Mouse (Mus musculus): ENCODE results near the gene Rnase9. TPM values are rescaled to one million over a fixed set of nuclear protein-coding genes. Genes with fewer than 3 reads are reported as not detected.
"Not testable (repeated sequence)": the region's sequence is repeated elsewhere in the genome, so short reads cannot be mapped to it uniquely, and the experiment has no call there.

Rnase9 gene
- polyA plus RNA-seq, 1 experiment from 2014 or later = not detected

- Histone ChIP-seq H3K27me3 (no peaks in the 10 kb centered on the region), H3K36me3 (no peaks in the 10 kb centered on the region), H3K4me3 (no peak overlapping the region), H3K9me3 (replicated peaks) (no peaks in the 10 kb centered on the region), H3K9ac (no peak overlapping the region), H3K27ac (no peak overlapping the region), H3K4me1 (replicated peaks) (peaks cover 3% of the 10 kb centered on the region), H3K4me2 (no peak overlapping the region)
- 28% methylated on average over 5 of the region's 5 CpGs for WGBS
- no peak for ATAC-seq (replicated peaks; ENCODE audit: insufficient number of reproducible peaks, insufficient read depth, low FRiP score, low read depth)
Observed at GRCm38 (mm10) chr14:51047846-51048245, 6.2 kb upstream of the Rnase9 start.

DNA sequence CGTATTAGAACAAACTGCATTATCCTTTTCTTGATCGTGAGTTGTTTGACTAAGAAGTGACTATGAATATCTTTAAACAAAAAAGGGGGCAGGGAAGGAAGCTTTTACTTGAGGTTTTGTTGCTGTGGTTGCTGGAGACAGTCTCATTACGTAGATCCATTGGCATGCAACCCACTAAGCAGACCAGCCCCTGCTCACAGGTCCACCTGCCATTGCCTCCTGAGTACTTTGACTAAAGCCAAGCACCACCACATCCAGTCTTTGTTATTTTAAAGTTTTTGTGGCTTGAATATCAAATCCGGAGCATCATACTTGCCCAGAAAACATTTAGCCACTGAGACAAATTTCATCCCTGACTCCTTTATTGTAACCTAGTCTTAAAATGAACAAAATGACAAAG, 5.5 kb downstream of the Rnase9 start:
- Histone ChIP-seq H3K4me2 (no peak overlapping the region), H3K9me3 (replicated peaks) (no peaks in the 10 kb centered on the region), H3K36me3 (no peaks in the 10 kb centered on the region), H3K9ac (no peak overlapping the region), H3K27ac (no peak overlapping the region), H3K27me3 (no peaks in the 10 kb centered on the region), H3K4me1 (replicated peaks) (0 out of 2 replicates have a peak, but pooled peaks cover 6% of the 10 kb centered on the region), H3K4me3 (no peak overlapping the region)
- WGBS = 72% methylated on average over 4 of the region's 4 CpGs
- ATAC-seq (replicated peaks; ENCODE audit: insufficient number of reproducible peaks, insufficient read depth, low FRiP score, low read depth) = no peak

GRCm38 (mm10) chr14:51035206-51035605, 6.5 kb downstream of the Rnase9 start:
- WGBS = 58% methylated on average over 1 of the region's 1 CpGs
- Histone ChIP-seq H3K27ac (no peak overlapping the region), H3K4me1 (replicated peaks) (0 out of 2 replicates have a peak, but pooled peaks cover 3% of the 10 kb centered on the region), H3K4me3 (no peak overlapping the region), H3K4me2 (no peak overlapping the region), H3K36me3 (no peaks in the 10 kb centered on the region), H3K27me3 (no peaks in the 10 kb centered on the region), H3K9ac (no peak overlapping the region), H3K9me3 (replicated peaks) (no peaks in the 10 kb centered on the region)
- no peak for ATAC-seq (replicated peaks; ENCODE audit: insufficient number of reproducible peaks, insufficient read depth, low FRiP score, low read depth)

- Histone ChIP-seq H3K4me3 (no peak overlapping the region), H3K9ac (no peak overlapping the region), H3K9me3 (replicated peaks) (no peaks in the 10 kb centered on the region), H3K4me2 (no peak overlapping the region), H3K27ac (no peak overlapping the region), H3K4me1 (replicated peaks) (no peaks in the 10 kb centered on the region), H3K27me3 (no peaks in the 10 kb centered on the region), H3K36me3 (no peaks in the 10 kb centered on the region)
- 56% methylated on average over 3 of the region's 3 CpGs for WGBS
- no peak for ATAC-seq (replicated peaks; ENCODE audit: insufficient number of reproducible peaks, insufficient read depth, low FRiP score, low read depth)
Observed at GRCm38 (mm10) chr14:51027387-51028155, 14.1 kb downstream of the Rnase9 start.

GRCm38 (mm10) chr14:51026391-51027133, 15.1 kb downstream of the Rnase9 start:
- ATAC-seq (replicated peaks; ENCODE audit: insufficient number of reproducible peaks, insufficient read depth, low FRiP score, low read depth) = 0 out of 2 replicates have a peak, but pooled peaks have one; percentile 27
- 37% methylated on average over 5 of the region's 5 CpGs for WGBS

GRCm38 (mm10) chr14:51024820-51025219, 16.8 kb downstream of the Rnase9 start:
- no peak for ATAC-seq (replicated peaks; ENCODE audit: insufficient number of reproducible peaks, insufficient read depth, low FRiP score, low read depth)
- 70% methylated on average over 1 of the region's 1 CpGs for WGBS
- H3K4me3 ChIP-seq = no peak overlapping the region

More at GRCm38 (mm10) chr14:51026391-51027133, 15.1 kb downstream of the Rnase9 start:
- no peaks in the 10 kb centered on the region for H3K27me3 ChIP-seq
- no peaks in the 10 kb centered on the region for H3K9me3 ChIP-seq (replicated peaks)
- no peaks in the 10 kb centered on the region for H3K36me3 ChIP-seq
- H3K4me1 ChIP-seq (replicated peaks) = no peaks in the 10 kb centered on the region
- H3K9ac ChIP-seq = no peak overlapping the region
- H3K4me3 ChIP-seq = no peak overlapping the region
- H3K4me2 ChIP-seq = no peak overlapping the region
- H3K27ac ChIP-seq = no peak overlapping the region

DNA sequence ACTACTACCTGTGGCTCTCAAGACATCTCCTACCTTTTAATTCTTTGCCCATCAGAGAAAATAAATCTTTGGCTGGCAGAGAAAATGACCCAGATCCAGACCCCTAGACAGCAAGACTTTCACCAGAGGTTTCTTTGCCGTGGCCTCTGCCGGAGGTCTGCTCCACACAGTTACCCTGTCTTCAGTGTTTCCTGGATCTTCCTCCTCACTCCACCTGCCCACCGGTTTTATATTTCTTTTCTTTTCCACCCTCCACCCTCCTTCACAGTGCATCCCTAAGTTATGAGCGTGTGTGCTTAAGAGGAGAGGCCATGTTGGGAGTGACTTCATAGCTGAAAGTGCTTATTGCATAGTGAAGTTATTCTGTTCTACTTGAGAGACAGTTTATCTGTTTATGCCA, 18.2 kb downstream of the Rnase9 start:
- ATAC-seq (replicated peaks; ENCODE audit: insufficient number of reproducible peaks, insufficient read depth, low FRiP score, low read depth) = no peak
- H3K9me3 ChIP-seq (replicated peaks) = no peaks in the 10 kb centered on the region
- WGBS = 79% methylated on average over 4 of the region's 4 CpGs
- no peaks in the 10 kb centered on the region for H3K27me3 ChIP-seq
- no peaks in the 10 kb centered on the region for H3K4me1 ChIP-seq (replicated peaks)
- no peak overlapping the region for H3K4me3 ChIP-seq
- no peak overlapping the region for H3K27ac ChIP-seq
- H3K4me2 ChIP-seq = no peak overlapping the region
- no peak overlapping the region for H3K9ac ChIP-seq
- no peaks in the 10 kb centered on the region for H3K36me3 ChIP-seq

More at GRCm38 (mm10) chr14:51024820-51025219, 16.8 kb downstream of the Rnase9 start:
- no peaks in the 10 kb centered on the region for H3K4me1 ChIP-seq (replicated peaks)
- no peak overlapping the region for H3K9ac ChIP-seq
- no peaks in the 10 kb centered on the region for H3K36me3 ChIP-seq
- H3K27me3 ChIP-seq = no peaks in the 10 kb centered on the region
- no peak overlapping the region for H3K4me2 ChIP-seq
- no peaks in the 10 kb centered on the region for H3K9me3 ChIP-seq (replicated peaks)
- no peak overlapping the region for H3K27ac ChIP-seq

DNA sequence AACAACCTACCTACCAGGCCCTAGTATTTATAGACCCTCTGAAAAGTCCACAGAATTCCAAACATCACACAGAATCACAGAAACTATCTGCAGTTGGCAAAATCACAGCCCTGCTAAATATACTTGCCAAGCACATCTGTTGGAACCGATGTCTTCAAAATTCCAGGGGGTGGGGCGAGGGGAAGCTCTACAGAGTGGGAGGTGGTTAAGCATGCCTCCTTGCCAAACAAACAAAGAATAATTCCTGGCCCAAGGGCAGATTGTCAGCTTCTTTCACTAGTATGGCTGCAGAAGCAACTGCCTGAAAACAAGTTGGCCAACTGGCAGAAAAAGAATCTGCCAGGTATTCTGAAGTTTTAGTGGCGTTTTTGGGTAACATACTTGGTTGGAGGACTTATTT, 24.4 kb downstream of the Rnase9 start:
- WGBS = 45% methylated on average over 3 of the region's 3 CpGs
- no peak overlapping the region for H3K4me3 ChIP-seq
- no peaks in the 10 kb centered on the region for H3K27me3 ChIP-seq
- H3K4me1 ChIP-seq (replicated peaks) = peaks cover 5% of the 10 kb centered on the region
- peak overlapping the region; percentile 15; the same call in 1 of the 2 replicates for H3K27ac ChIP-seq
- H3K9ac ChIP-seq = no peak overlapping the region
- no peak overlapping the region for H3K4me2 ChIP-seq
- H3K36me3 ChIP-seq = no peaks in the 10 kb centered on the region
- ATAC-seq (replicated peaks; ENCODE audit: insufficient number of reproducible peaks, insufficient read depth, low FRiP score, low read depth) = peak; percentile 60; the same call in 1 of the 2 replicates
- H3K9me3 ChIP-seq (replicated peaks) = no peaks in the 10 kb centered on the region

GRCm38 (mm10) chr14:51015780-51016179, 25.9 kb downstream of the Rnase9 start:
- Histone ChIP-seq H3K27ac (no peak overlapping the region), H3K36me3 (no peaks in the 10 kb centered on the region), H3K27me3 (no peaks in the 10 kb centered on the region), H3K4me2 (no peak overlapping the region), H3K4me1 (replicated peaks) (peaks cover 5% of the 10 kb centered on the region), H3K9ac (no peak overlapping the region), H3K4me3 (no peak overlapping the region), H3K9me3 (replicated peaks) (no peaks in the 10 kb centered on the region)
- ATAC-seq (replicated peaks; ENCODE audit: insufficient number of reproducible peaks, insufficient read depth, low FRiP score, low read depth) = no peak

- H3K9ac ChIP-seq; H3K4me2 ChIP-seq; H3K9me3 ChIP-seq (replicated peaks); H3K27me3 ChIP-seq; H3K27ac ChIP-seq; H3K4me1 ChIP-seq (replicated peaks); ATAC-seq (replicated peaks; ENCODE audit: insufficient number of reproducible peaks, insufficient read depth, low FRiP score, low read depth); H3K36me3 ChIP-seq; H3K4me3 ChIP-seq: not testable (repeated sequence)
- 87% methylated on average over 3 of the region's 3 CpGs for WGBS
Observed at GRCm38 (mm10) chr14:51014724-51015123, 26.9 kb downstream of the Rnase9 start.

DNA sequence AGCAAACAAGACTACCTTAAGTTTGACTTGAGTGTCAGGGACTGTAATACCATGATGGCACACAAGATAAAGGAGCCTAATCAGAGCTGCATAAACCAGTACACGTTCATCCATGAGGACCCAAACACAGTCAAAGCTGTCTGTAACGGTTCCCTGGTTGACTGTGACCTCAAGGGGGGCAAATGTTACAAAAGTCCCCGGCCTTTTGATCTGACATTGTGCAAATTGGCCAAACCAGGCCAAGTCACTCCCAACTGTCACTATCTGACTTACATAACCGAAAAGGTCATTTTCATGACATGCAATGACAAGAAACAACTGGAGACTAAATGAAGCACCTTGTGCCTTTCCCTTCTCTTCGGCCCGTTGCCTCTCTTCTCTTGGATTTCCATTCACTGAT, 32.1 kb downstream of the Rnase9 start:
- peak overlapping the region; percentile 91 for H3K27ac ChIP-seq

More for the DNA sequence above, 32.1 kb downstream of the Rnase9 start:
- Histone ChIP-seq H3K9me3 (replicated peaks) (no peaks in the 10 kb centered on the region), H3K27me3 (no peaks in the 10 kb centered on the region), H3K4me1 (replicated peaks) (peaks cover 22% of the 10 kb centered on the region), H3K36me3 (no peaks in the 10 kb centered on the region), H3K4me3 (no peak overlapping the region), H3K4me2 (no peak overlapping the region), H3K9ac (no peak overlapping the region)
- WGBS = 77% methylated on average over 6 of the region's 6 CpGs
- no peak for ATAC-seq (replicated peaks; ENCODE audit: insufficient number of reproducible peaks, insufficient read depth, low FRiP score, low read depth)
